Mouse (Mus musculus) liver, postnatal 0 days (tissue): ENCODE data around the gene Kif17. TPM values are rescaled to one million over a fixed set of nuclear protein-coding genes. Genes with fewer than 3 reads are reported as not detected.
A peak's percentile ranks its signal among the peaks of the same experiment; 100 is the strongest.

ENCODE experiments used
- ATAC-seq: fragments of 200-750 bp; cut with Nextera tagmentation; 2 replicates; pipeline ENCODE4 v1.8.0; 2017; ENCODE audit warnings: mild to moderate bottlenecking, moderate library complexity
- DNase-seq: peaks from one replicate; pipeline ENCODE4 v3.0.0-alpha.2; 2016
- H3K27ac ChIP-seq: fragments of 300-500 bp; sonication (generic); 2 replicates; pipeline ENCODE4 v1.5.1; 2014; ENCODE audit warnings: antibody characterized with exemption, moderate library complexity, mild to moderate bottlenecking, low read depth
- H3K27me3 ChIP-seq: fragments of 300-500 bp; sonication (generic); 2 replicates; pipeline ENCODE4 v1.6.1; 2014; ENCODE audit warnings: low read length, control low read depth, mixed read lengths; ENCODE audit not compliant: insufficient read depth
- H3K36me3 ChIP-seq: fragments of 300-500 bp; sonication (generic); replicated peaks from 2 replicates; pipeline ENCODE4 v1.6.1; 2014; ENCODE audit warnings: mild to moderate bottlenecking, control low read depth, low read length, moderate library complexity, mixed read lengths; ENCODE audit not compliant: insufficient read depth
- H3K4me1 ChIP-seq: fragments of 300-500 bp; sonication (generic); 2 replicates; pipeline ENCODE4 v1.6.1; 2014; ENCODE audit warnings: antibody characterized with exemption, mild to moderate bottlenecking, control low read depth; ENCODE audit not compliant: insufficient read depth
- H3K4me2 ChIP-seq: fragments of 300-500 bp; sonication (generic); 2 replicates; pipeline ENCODE4 v1.6.1; 2014; ENCODE audit warnings: low read depth, mild to moderate bottlenecking, low read length, moderate library complexity, mixed read lengths
- H3K4me3 ChIP-seq: fragments of 300-500 bp; sonication (generic); 2 replicates; pipeline ENCODE4 v1.5.1; 2014; ENCODE audit warnings: low read depth, low read length
- H3K9ac ChIP-seq: fragments of 300-500 bp; sonication (generic); replicated peaks from 2 replicates; pipeline ENCODE4 v1.6.1; 2014; ENCODE audit warnings: mild to moderate bottlenecking, moderate library complexity
- H3K9me3 ChIP-seq: fragments of 300-500 bp; sonication (generic); 2 replicates; pipeline ENCODE4 v1.6.1; 2016; ENCODE audit warnings: mild to moderate bottlenecking, control low read depth, low read length, mixed read lengths
- CTCF ChIP-seq: sonication (generic); IDR thresholded peaks from 2 replicates; pipeline ENCODE4 v1.5.1; 2016; ENCODE audit warnings: antibody characterized with exemption, low read depth
- EP300 ChIP-seq: IDR thresholded peaks from 2 replicates; pipeline ENCODE4 v1.6.1; 2016; ENCODE audit warnings: antibody characterized with exemption, low read depth, mild to moderate bottlenecking
- WGBS: fragments of 180-500 bp; shearing (Covaris S2); extraction: QIAGEN DNeasy Blood & Tissue Kit; methylation state at CpG from one replicate; pipeline ENCODE4 v1.1.7; 2014; ENCODE audit not compliant: insufficient replicate concordance; 5-methylcytosine and 5-hydroxymethylcytosine counted together
- polyA plus RNA-seq: library from polyadenylated mRNA; unstranded; fragments of >200 nt; fragmentation: Nextera tagmentation; extraction: Ambion mirVana; gene quantifications from 2 replicates; pipeline ENCODE4 v1.2.1, GENCODE M21; 2015

Kif17 gene
- polyA plus RNA-seq, 1 experiment from 2014 or later: 0.08 TPM

GRCm38 (mm10) chr4:138327891-138328470 lies 77.7 kb downstream of the Kif17 start:
- H3K4me2 ChIP-seq: peak overlapping the region; percentile 55
- H3K9ac ChIP-seq: peak overlapping the region; percentile 55
- WGBS: 58% methylated on average over 7 of the region's 7 CpGs
- peak overlapping the region; percentile 30 for H3K4me3 ChIP-seq
- H3K9me3 ChIP-seq: no peaks in the 10 kb centered on the region
- H3K27me3 ChIP-seq: no peaks in the 10 kb centered on the region
- H3K36me3 ChIP-seq: no peaks in the 10 kb centered on the region
- peaks cover 14% of the 10 kb centered on the region for H3K4me1 ChIP-seq
- no peak for TF ChIP-seq CTCF
- no peak for TF ChIP-seq EP300
- DNase-seq (no peak), ATAC-seq (no peak)
- H3K27ac ChIP-seq: peak overlapping the region; percentile 78

GRCm38 (mm10) chr4:138330264-138330671 lies 80.0 kb downstream of the Kif17 start:
- Histone ChIP-seq H3K27ac (no peak overlapping the region), H3K36me3 (no peaks in the 10 kb centered on the region), H3K9me3 (no peaks in the 10 kb centered on the region), H3K27me3 (no peaks in the 10 kb centered on the region), H3K9ac (no peak overlapping the region), H3K4me3 (no peak overlapping the region), H3K4me2 (no peak overlapping the region), H3K4me1 (peaks cover 5% of the 10 kb centered on the region; the same call in 1 of the 2 replicates)
- no peak for TF ChIP-seq EP300
- WGBS: 34% methylated on average over 15 of the region's 15 CpGs
- DNase-seq: no peak
- no peak for ATAC-seq

- no peak for DNase-seq
- Histone ChIP-seq H3K36me3 (no peaks in the 10 kb centered on the region), H3K4me3 (no peak overlapping the region), H3K9ac (no peak overlapping the region), H3K27me3 (no peaks in the 10 kb centered on the region), H3K27ac (no peak overlapping the region), H3K4me1 (peaks cover 1% of the 10 kb centered on the region; the same call in 1 of the 2 replicates), H3K4me2 (no peak overlapping the region), H3K9me3 (no peaks in the 10 kb centered on the region)
- WGBS: 63% methylated on average over 9 of the region's 9 CpGs
- no peak for TF ChIP-seq CTCF
- no peak for ATAC-seq
Measured at GRCm38 (mm10) chr4:138331647-138332046, 81.4 kb downstream of the Kif17 start.

GRCm38 (mm10) chr4:138333135-138333534 lies 82.9 kb downstream of the Kif17 start:
- Histone ChIP-seq H3K36me3 (no peaks in the 10 kb centered on the region), H3K9ac (no peak overlapping the region), H3K4me1 (no peaks in the 10 kb centered on the region), H3K9me3 (no peaks in the 10 kb centered on the region), H3K4me3 (no peak overlapping the region), H3K4me2 (no peak overlapping the region), H3K27me3 (no peaks in the 10 kb centered on the region), H3K27ac (no peak overlapping the region)
- TF ChIP-seq EP300 (no peak), CTCF (no peak)
- no peak for ATAC-seq
- 72% methylated on average over 4 of the region's 4 CpGs for whole genome bisulfite sequencing
- DNase-seq: no peak

GRCm38 (mm10) chr4:138335036-138335435 lies 84.8 kb downstream of the Kif17 start:
- Histone ChIP-seq H3K27ac (no peak overlapping the region), H3K27me3 (no peaks in the 10 kb centered on the region), H3K9me3 (no peaks in the 10 kb centered on the region), H3K36me3 (no peaks in the 10 kb centered on the region), H3K4me3 (no peak overlapping the region), H3K9ac (no peak overlapping the region), H3K4me1 (no peaks in the 10 kb centered on the region), H3K4me2 (no peak overlapping the region)
- ATAC-seq: no peak
- 84% methylated on average over 12 of the region's 12 CpGs for WGBS
- no peak for DNase-seq
- no peak for TF ChIP-seq EP300
- no peak for TF ChIP-seq CTCF

- no peaks in the 10 kb centered on the region for H3K27me3 ChIP-seq
- no peak overlapping the region for H3K27ac ChIP-seq
- TF ChIP-seq CTCF: peak; percentile 52
- no peak for TF ChIP-seq EP300
- no peak overlapping the region for H3K4me3 ChIP-seq
- no peak overlapping the region for H3K9ac ChIP-seq
- 82% methylated on average over 6 of the region's 6 CpGs for WGBS
- ATAC-seq (no peak), DNase-seq (no peak)
- H3K4me1 ChIP-seq: no peaks in the 10 kb centered on the region
- no peaks in the 10 kb centered on the region for H3K9me3 ChIP-seq
- H3K4me2 ChIP-seq: no peak overlapping the region
- no peaks in the 10 kb centered on the region for H3K36me3 ChIP-seq
Measured at GRCm38 (mm10) chr4:138335648-138336047, 85.4 kb downstream of the Kif17 start.

- no peaks in the 10 kb centered on the region for H3K27me3 ChIP-seq
- no peak for TF ChIP-seq CTCF
- TF ChIP-seq EP300: no peak
- 38% methylated on average over 5 of the region's 5 CpGs for WGBS
Measured at GRCm38 (mm10) chr4:138336876-138337275, 86.6 kb downstream of the Kif17 start.

More at GRCm38 (mm10) chr4:138336876-138337275, 86.6 kb downstream of the Kif17 start:
- DNase-seq (no peak), ATAC-seq (no peak)
- H3K4me1 ChIP-seq: no peaks in the 10 kb centered on the region
- H3K4me3 ChIP-seq: no peak overlapping the region
- H3K36me3 ChIP-seq: no peaks in the 10 kb centered on the region
- no peak overlapping the region for H3K27ac ChIP-seq
- no peak overlapping the region for H3K4me2 ChIP-seq
- H3K9ac ChIP-seq: no peak overlapping the region
- H3K9me3 ChIP-seq: no peaks in the 10 kb centered on the region
